In the genomic region with DNA sequence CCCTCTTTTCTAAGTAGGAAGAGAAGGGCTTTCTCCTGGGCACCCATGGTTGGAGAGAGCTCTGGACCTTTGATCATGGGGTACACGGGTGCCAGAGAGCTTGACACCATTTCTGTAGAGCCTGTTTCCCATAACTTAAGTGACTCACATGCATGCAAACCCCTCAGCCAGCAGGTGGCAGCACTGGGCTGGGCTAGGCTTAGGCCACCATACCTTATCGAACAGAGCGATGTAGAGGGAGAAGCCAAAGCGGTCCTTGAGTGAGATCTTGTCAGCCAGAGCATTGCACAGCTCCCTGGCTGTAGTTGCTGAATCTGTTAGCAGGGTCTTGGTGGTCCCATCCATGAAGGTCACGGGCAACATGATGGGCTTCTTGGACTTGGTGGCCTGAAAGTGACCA, we compare ENCODE assay signal across 7 mouse cellular contexts. TPM values are rescaled to one million over a fixed set of nuclear protein-coding genes. Genes with fewer than 3 reads are reported as not detected.
A peak's percentile ranks its signal among the peaks of the same experiment; 100 is the strongest.
DNase-seq lines count a peak whose midpoint lies in the region; ATAC-seq and TF ChIP-seq lines count a peak whose summit lies in the region.

No protein-coding gene starts in this region.

- TF ChIP-seq CTCF in spleen, adult 2 months (IDR thresholded peaks at IDR 0.05; ENCODE audit: extremely low read depth, insufficient read depth, insufficient read length, insufficient replicate concordance): peak; percentile 91; the same call in 1 of the 2 replicates

- H3K27ac ChIP-seq in limb, embryonic 10.5 days: no peak overlapping the region
- no peak overlapping the region for H3K27ac ChIP-seq in midbrain, embryonic 14.5 days (replicated peaks; ENCODE audit: low read depth, low read length)
- no peak overlapping the region for H3K27ac ChIP-seq in spleen, adult 2 months (ENCODE audit: insufficient read depth, low read length)

- 44% methylated on average over 5 of the region's 5 CpGs for WGBS in limb, embryonic 10.5 days
- 31% methylated on average over 5 of the region's 5 CpGs for WGBS in midbrain, embryonic 14.5 days
- 41% methylated on average over 5 of the region's 5 CpGs for WGBS in spleen, adult 2 months

- no peaks in the 10 kb centered on the region for H3K9me3 ChIP-seq in limb, embryonic 10.5 days (replicated peaks)
- no peaks in the 10 kb centered on the region for H3K9me3 ChIP-seq in midbrain, embryonic 14.5 days (ENCODE audit: control insufficient read depth, low read length)

- TF ChIP-seq POLR2A in spleen, adult 2 months (IDR thresholded peaks at IDR 0.05; ENCODE audit: low read depth, low read length): no peak

- peaks cover 12% of the 10 kb centered on the region; the same call in 1 of the 2 replicates for H3K36me3 ChIP-seq in limb, embryonic 10.5 days
- peaks cover 13% of the 10 kb centered on the region; the same call in 1 of the 2 replicates for H3K36me3 ChIP-seq in midbrain, embryonic 14.5 days (ENCODE audit: control insufficient read depth, insufficient read depth, low read length)
- peaks cover 4% of the 10 kb centered on the region for H3K36me3 ChIP-seq in spleen, adult 2 months (ENCODE audit: control insufficient read depth, insufficient read depth, low read length)

- DNase-seq in adrenal gland, adult (ENCODE audit: inconsistent age in 2 of 2, low spot score in 1 of 2): peak; percentile 83 to 94
- peak; percentile 70 to 82 for DNase-seq in cerebellum, postnatal 4 days (ENCODE audit: low spot score in 2 of 2)
- DNase-seq in gastrocnemius, postnatal 10 days: peak; percentile 92
- DNase-seq in kidney, adult 18-20 months: peak; percentile 85
- DNase-seq in limb, embryonic 10.5 days (ENCODE audit: low spot score): peak; percentile 92
- DNase-seq in midbrain, embryonic 14.5 days: peak; percentile 94
- DNase-seq in spleen, adult 2 months (ENCODE audit: low read depth in 1 of 2, low spot score in 2 of 2): peak; percentile 49 to 78

- no peaks in the 10 kb centered on the region for H3K4me1 ChIP-seq in limb, embryonic 10.5 days
- no peaks in the 10 kb centered on the region for H3K4me1 ChIP-seq in midbrain, embryonic 14.5 days (ENCODE audit: control insufficient read depth, insufficient read depth, low read length)
- H3K4me1 ChIP-seq in spleen, adult 2 months (ENCODE audit: control insufficient read depth, insufficient read depth, insufficient read length): no peaks in the 10 kb centered on the region

- H3K27me3 ChIP-seq in limb, embryonic 10.5 days (ENCODE audit: low read depth, poor library complexity, severe bottlenecking): no peaks in the 10 kb centered on the region
- H3K27me3 ChIP-seq in midbrain, embryonic 14.5 days (ENCODE audit: control insufficient read depth, insufficient read depth, low read length): no peaks in the 10 kb centered on the region
- H3K27me3 ChIP-seq in spleen, adult 2 months (ENCODE audit: control insufficient read depth, insufficient read depth, low read length): no peaks in the 10 kb centered on the region

- peak; percentile 35; the same call in 1 of the 2 replicates for ATAC-seq in midbrain, embryonic 14.5 days (ENCODE audit: low FRiP score, low TSS enrichment)

- H3K4me2 ChIP-seq in midbrain, embryonic 14.5 days (ENCODE audit: low read length): no peak overlapping the region

- H3K4me3 ChIP-seq in limb, embryonic 10.5 days: no peak overlapping the region
- no peak overlapping the region for H3K4me3 ChIP-seq in midbrain, embryonic 14.5 days (replicated peaks; ENCODE audit: low read depth, low read length)
- no peak overlapping the region for H3K4me3 ChIP-seq in spleen, adult 2 months (ENCODE audit: extremely low read depth, insufficient read depth, insufficient read length)

- H3K9ac ChIP-seq in midbrain, embryonic 14.5 days (replicated peaks; ENCODE audit: low read length): no peak overlapping the region

RNA-seq across cellular contexts. Expression of a gene that starts 47.7 kb away (rescaled TPM):
- 1 to 10 TPM; 7.0 TPM for total RNA-seq in gastrocnemius, postnatal 10 days (2021)
- 18.6 and 19.1 TPM in 2 replicates for polyA plus RNA-seq in limb, embryonic 10.5 days (2016; fragmentation: Nextera tagmentation; extraction: Ambion mirVana)
- 20.3 and 21.0 TPM in 2 replicates for polyA plus RNA-seq in midbrain, embryonic 14.5 days (2014; fragmentation: Nextera tagmentation; extraction: Ambion mirVana)
- polyA plus RNA-seq in spleen, adult 2 months (2012; rRNA removed): 24.3 and 28.1 TPM in 2 replicates
